Mouse (Mus musculus): ENCODE measurements around the gene Necab3. TPM values are rescaled to one million over a fixed set of nuclear protein-coding genes. Genes with fewer than 3 reads are reported as not detected.

Gene Necab3
- total RNA-seq (2023), result 2.8 TPM

GRCm38 (mm10) chr2:154558264-154559039 lies at the start of gene Necab3:
Necab3 (minus strand) TSS chr2:154558890.

GRCm38 (mm10) chr2:154603638-154604153 lies 45.0 kb upstream of the Necab3 start, which contains the start of gene Pxmp4:
Pxmp4 (minus strand) TSS chr2:154603708.

GRCm38 (mm10) chr2:154569836-154570286 lies 11.2 kb upstream of the Necab3 start, which contains the start of gene E2f1:
E2f1 (minus strand) TSS chr2:154569892.

GRCm38 (mm10) chr2:154551476-154551875 lies 7.2 kb downstream of the Necab3 start, which contains the start of gene Actl10:
Actl10 (plus strand) TSS chr2:154551776.

GRCm38 (mm10) chr2:154546711-154547110 lies 12.0 kb downstream of the Necab3 start, which contains the start of gene 1700003F12Rik:
1700003F12Rik (plus strand) TSS chr2:154547085.

Other genes with a start within 250 kb of the Necab3 start
- gene Cdk5rap1, start 185.9 kb downstream of the Necab3 start, total RNA-seq (2023), result 19.3 TPM
- gene Snta1, start 150.8 kb downstream of the Necab3 start, total RNA-seq (2023), result not detected
- 37.5 TPM for gene Cbfa2t2, start 122.4 kb downstream of the Necab3 start, total RNA-seq (2023)
- gene 1700003F12Rik, start 11.8 kb downstream of the Necab3 start, total RNA-seq (2023), result 1.8 TPM
- gene Actl10, start 7.1 kb downstream of the Necab3 start, total RNA-seq (2023), result 1.8 TPM
- gene E2f1, start 11.0 kb upstream of the Necab3 start, total RNA-seq (2023), result 1.9 TPM
- 5.6 TPM for gene Pxmp4, start 44.8 kb upstream of the Necab3 start, total RNA-seq (2023)
- gene Zfp341, start 54.4 kb upstream of the Necab3 start, total RNA-seq (2023), result 6.3 TPM
- not detected for gene 4930519P11Rik, start 54.5 kb upstream of the Necab3 start, total RNA-seq (2023)
- 193 TPM for gene Chmp4b, start 92.8 kb upstream of the Necab3 start, total RNA-seq (2023)
- gene Gm14214, start 211.1 kb upstream of the Necab3 start, total RNA-seq (2023), result not detected
- 255 TPM for gene Raly, start 232.2 kb upstream of the Necab3 start, total RNA-seq (2023)
- gene a, start 232.5 kb upstream of the Necab3 start, total RNA-seq (2023), result not detected